Mouse (Mus musculus): ENCODE data around the gene Cdk12.

GRCm38 (mm10) chr11:98266699-98267402 is 64.0 kb downstream of the Cdk12 start:
- TF ChIP-seq CTCF (IDR thresholded peaks at IDR 0.05) (no peak), EP300 (IDR thresholded peaks at IDR 0.05) (no peak)

Data from lung, postnatal 0 days (tissue).